Mouse (Mus musculus) embryonic facial prominence, embryonic 13.5 days (tissue): ENCODE data around the gene Ak4. TPM values are rescaled to one million over a fixed set of nuclear protein-coding genes. Genes with fewer than 3 reads are reported as not detected.

ENCODE experiments used
- ATAC-seq: fragments of 200-750 bp; cut with Nextera tagmentation; 2 replicates; pipeline ENCODE4 v1.8.0; 2017; ENCODE audit warnings: low read depth; ENCODE audit not compliant: insufficient number of reproducible peaks, insufficient read depth, low FRiP score, low TSS enrichment
- H3K27ac ChIP-seq: fragments of 300-500 bp; sonication (generic); 2 replicates; pipeline ENCODE4 v1.5.1; 2015; ENCODE audit warnings: moderate library complexity, mild to moderate bottlenecking, inconsistent platforms
- H3K27me3 ChIP-seq: fragments of 300-500 bp; sonication (generic); 2 replicates; pipeline ENCODE4 v1.6.1; 2015; ENCODE audit warnings: mild to moderate bottlenecking, inconsistent platforms
- H3K36me3 ChIP-seq: fragments of 300-500 bp; sonication (generic); 2 replicates; pipeline ENCODE4 v1.6.1; 2015; ENCODE audit warnings: mild to moderate bottlenecking, inconsistent platforms
- H3K4me1 ChIP-seq: fragments of 300-500 bp; sonication (generic); 2 replicates; pipeline ENCODE4 v1.6.1; 2015; ENCODE audit warnings: inconsistent platforms
- H3K4me2 ChIP-seq: fragments of 300-500 bp; sonication (generic); 2 replicates; pipeline ENCODE4 v1.6.1; 2015; ENCODE audit warnings: moderate library complexity, mild to moderate bottlenecking, inconsistent platforms
- H3K4me3 ChIP-seq: fragments of 300-500 bp; sonication (generic); 2 replicates; pipeline ENCODE4 v1.5.1; 2015; ENCODE audit warnings: mild to moderate bottlenecking, inconsistent platforms
- H3K9ac ChIP-seq: fragments of 300-500 bp; sonication (generic); 2 replicates; pipeline ENCODE4 v1.6.1; 2015; ENCODE audit warnings: mild to moderate bottlenecking, inconsistent platforms
- H3K9me3 ChIP-seq: fragments of 300-500 bp; sonication (generic); 2 replicates; pipeline ENCODE4 v1.6.1; 2016; ENCODE audit warnings: inconsistent platforms
- WGBS: fragments of 180-500 bp; shearing (Covaris S2); methylation state at CpG from one replicate; pipeline ENCODE4 v1.1.7; 2015; ENCODE audit warnings: mixed read lengths; 5-methylcytosine and 5-hydroxymethylcytosine counted together
- polyA plus RNA-seq: library from polyadenylated mRNA; unstranded; fragments of >200 nt; fragmentation: Nextera tagmentation; extraction: Ambion mirVana; gene quantifications from 2 replicates; pipeline ENCODE4 v1.2.1, GENCODE M21; 2015

Ak4 gene
- polyA plus RNA-seq, 1 experiment from 2014 or later, result 12.0 TPM

DNA sequence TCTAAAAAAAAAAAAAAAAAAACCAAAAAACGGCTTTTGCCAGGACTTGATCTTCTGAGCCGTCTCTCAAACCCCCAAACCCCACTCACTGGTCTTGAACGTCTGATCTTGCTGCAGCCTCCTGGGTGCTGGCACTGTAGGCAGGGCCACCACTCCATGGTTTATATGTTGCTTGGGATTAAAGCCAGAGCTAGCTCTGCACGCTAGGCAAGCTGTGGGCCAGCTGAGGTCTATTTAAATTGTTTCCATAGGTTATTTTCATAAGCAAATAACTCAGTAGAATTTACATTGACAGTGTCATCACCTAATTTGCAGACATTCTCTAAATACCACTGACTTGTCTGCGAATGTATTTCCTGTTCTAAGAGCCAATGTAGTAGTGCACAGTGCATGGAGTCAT is 6.0 kb downstream of the Ak4 start:
- H3K4me3 ChIP-seq, result no peak overlapping the region
- no peaks in the 10 kb centered on the region; the same call in 1 of the 2 replicates for H3K27me3 ChIP-seq
- H3K9ac ChIP-seq, result no peak overlapping the region
- H3K4me1 ChIP-seq, result peaks cover 25% of the 10 kb centered on the region
- no peaks in the 10 kb centered on the region for H3K9me3 ChIP-seq
- no peak for ATAC-seq
- WGBS, result 48% methylated on average over 5 of the region's 5 CpGs
- H3K27ac ChIP-seq, result no peak overlapping the region
- no peak overlapping the region for H3K4me2 ChIP-seq
- H3K36me3 ChIP-seq, result no peaks in the 10 kb centered on the region

DNA sequence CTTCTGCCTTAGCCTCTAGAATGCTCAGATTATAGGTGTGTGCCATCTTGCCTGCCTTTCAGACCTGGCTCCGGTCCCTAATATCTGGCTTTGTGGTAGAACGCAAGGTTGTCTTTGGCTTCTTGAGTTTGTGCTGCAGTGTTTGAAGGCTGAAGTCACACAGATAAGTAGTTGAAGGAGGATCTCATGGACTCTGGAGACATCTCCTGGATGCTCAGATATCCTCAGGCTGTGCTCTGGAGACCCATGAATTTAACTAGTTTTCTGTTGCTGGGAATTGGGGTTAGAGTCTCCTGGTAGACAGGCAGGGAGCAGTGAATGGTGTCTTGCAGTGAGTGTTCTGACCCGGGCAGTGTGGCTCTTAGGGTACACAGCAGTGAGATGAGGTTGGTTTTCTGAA is 6.6 kb downstream of the Ak4 start:
- Histone ChIP-seq H3K4me2 (no peak overlapping the region), H3K27me3 (no peaks in the 10 kb centered on the region; the same call in 1 of the 2 replicates), H3K36me3 (no peaks in the 10 kb centered on the region), H3K4me1 (peaks cover 21% of the 10 kb centered on the region), H3K4me3 (no peak overlapping the region), H3K27ac (no peak overlapping the region), H3K9me3 (no peaks in the 10 kb centered on the region), H3K9ac (no peak overlapping the region)
- whole genome bisulfite sequencing, result 85% methylated on average over 3 of the region's 3 CpGs
- ATAC-seq, result no peak

DNA sequence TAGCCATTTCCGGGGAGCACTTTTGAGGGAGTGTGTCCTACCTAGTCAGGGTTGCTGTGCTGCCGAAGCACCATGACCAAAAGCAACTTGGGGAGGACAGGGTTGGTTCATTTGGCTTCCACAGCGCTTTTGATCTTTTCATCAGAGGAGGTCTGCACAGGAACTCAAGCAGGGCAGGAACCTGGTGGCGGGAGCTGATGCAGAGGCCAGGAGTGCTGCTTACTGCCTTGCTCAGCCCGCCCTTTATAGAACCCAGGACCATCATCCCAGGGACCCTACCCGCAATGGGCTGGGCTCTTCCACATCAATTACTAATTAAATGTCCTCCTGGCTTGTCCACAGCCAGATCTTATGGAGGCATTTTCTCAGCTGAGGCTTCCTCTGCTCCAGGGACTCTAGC is 7.5 kb downstream of the Ak4 start:
- no peak overlapping the region for H3K4me3 ChIP-seq
- H3K9me3 ChIP-seq, result no peaks in the 10 kb centered on the region
- peaks cover 4% of the 10 kb centered on the region; the same call in 1 of the 2 replicates for H3K36me3 ChIP-seq
- H3K4me2 ChIP-seq, result no peak overlapping the region
- ATAC-seq, result no peak
- 86% methylated on average over 6 of the region's 6 CpGs for WGBS
- no peak overlapping the region for H3K9ac ChIP-seq
- H3K27me3 ChIP-seq, result no peaks in the 10 kb centered on the region
- H3K27ac ChIP-seq, result no peak overlapping the region
- H3K4me1 ChIP-seq, result peaks cover 13% of the 10 kb centered on the region

DNA sequence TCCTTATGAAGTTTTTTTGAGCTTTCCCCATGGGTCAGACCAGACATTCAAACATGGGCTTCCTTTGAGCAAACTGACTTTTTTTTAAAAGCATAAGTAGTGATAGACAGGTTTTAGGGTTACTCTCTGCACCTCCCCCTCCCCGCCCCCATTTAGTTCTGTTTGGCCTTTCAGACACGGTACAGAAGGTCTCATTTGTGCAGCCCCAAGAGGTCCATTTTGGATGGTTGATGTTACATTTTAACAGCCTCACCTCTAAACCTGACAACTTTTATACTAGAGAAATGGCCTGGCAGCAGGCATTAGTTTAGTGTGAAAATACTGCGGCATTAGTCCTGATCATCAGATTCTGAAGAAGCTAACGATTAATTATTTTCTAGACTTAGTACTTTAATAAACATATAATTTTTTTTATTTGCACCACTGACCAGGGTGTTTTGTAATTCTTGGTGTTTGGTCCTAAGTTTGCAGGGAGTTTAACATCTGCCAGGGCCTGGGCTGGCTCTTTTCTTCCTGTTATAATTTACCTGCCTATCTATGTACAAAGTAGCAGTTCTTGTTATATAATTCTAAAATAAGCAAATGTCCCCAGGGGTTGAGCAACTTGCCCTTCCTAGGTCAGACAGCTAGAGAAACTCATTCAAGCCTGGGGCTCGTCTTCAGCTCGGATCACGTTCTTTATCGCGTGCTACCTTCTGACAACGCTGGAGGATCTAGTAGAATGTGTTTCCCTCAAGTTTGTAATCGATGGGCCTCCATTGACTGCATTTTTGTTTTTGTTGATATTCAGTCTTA is 9.0 kb downstream of the Ak4 start:
- peaks cover 12% of the 10 kb centered on the region for H3K4me1 ChIP-seq
- H3K9ac ChIP-seq, result no peak overlapping the region
- H3K4me3 ChIP-seq, result no peak overlapping the region
- no peak for ATAC-seq
- H3K9me3 ChIP-seq, result no peaks in the 10 kb centered on the region
- peaks cover 4% of the 10 kb centered on the region; the same call in 1 of the 2 replicates for H3K36me3 ChIP-seq
- no peak overlapping the region for H3K27ac ChIP-seq
- H3K27me3 ChIP-seq, result no peaks in the 10 kb centered on the region
- whole genome bisulfite sequencing, result 76% methylated on average over 11 of the region's 11 CpGs
- H3K4me2 ChIP-seq, result no peak overlapping the region

DNA sequence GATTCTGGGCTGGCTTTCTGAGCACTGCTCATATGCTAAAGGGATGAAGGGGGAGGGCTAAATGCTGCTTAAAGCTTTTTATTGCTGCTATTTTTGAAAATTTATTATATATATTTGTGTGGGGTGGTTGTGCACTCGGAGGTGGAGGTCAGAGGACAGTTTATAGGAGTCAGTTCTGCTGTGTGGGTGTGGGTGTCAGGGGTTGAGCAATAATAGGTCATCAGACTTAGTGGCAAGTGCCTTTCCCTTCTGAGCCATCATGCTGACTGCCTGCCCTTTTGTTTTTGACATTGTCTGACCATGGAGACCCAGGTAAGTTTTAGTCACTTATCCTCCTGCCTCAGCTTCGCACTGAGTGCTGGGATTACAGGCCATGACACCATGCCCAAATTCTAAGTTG is 10.0 kb downstream of the Ak4 start:
- Histone ChIP-seq H3K4me2 (no peak overlapping the region), H3K27me3 (no peaks in the 10 kb centered on the region), H3K4me1 (peaks cover 12% of the 10 kb centered on the region), H3K9me3 (no peaks in the 10 kb centered on the region), H3K9ac (no peak overlapping the region), H3K36me3 (peaks cover 4% of the 10 kb centered on the region; the same call in 1 of the 2 replicates), H3K27ac (no peak overlapping the region), H3K4me3 (no peak overlapping the region)
- ATAC-seq, result no peak
- WGBS, result 86% methylated on average over 2 of the region's 2 CpGs

DNA sequence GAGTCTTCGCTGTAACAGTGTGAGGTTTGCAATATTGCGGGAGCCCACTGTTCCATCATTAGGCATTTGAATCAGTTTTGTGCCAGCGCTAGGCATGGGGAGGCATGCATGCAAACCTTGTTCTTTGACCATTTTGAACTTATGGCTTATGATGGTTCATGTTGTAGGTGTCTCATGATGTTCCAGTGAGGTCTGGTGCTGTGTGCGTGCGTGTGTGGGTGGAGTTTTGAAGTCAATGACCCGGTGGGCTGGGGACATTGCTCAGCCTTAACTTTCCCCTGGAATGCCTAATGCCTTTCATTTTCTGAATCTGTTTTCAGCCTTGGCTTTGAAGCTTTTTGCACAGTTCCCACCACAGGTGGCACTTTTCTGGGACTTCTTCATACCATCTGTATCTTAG is 10.9 kb downstream of the Ak4 start:
- H3K4me3 ChIP-seq, result no peak overlapping the region
- H3K4me1 ChIP-seq, result peaks cover 6% of the 10 kb centered on the region
- no peak overlapping the region for H3K4me2 ChIP-seq
- WGBS, result 93% methylated on average over 6 of the region's 6 CpGs
- peaks cover 4% of the 10 kb centered on the region; the same call in 1 of the 2 replicates for H3K36me3 ChIP-seq
- no peak for ATAC-seq
- no peaks in the 10 kb centered on the region for H3K9me3 ChIP-seq
- no peak overlapping the region for H3K9ac ChIP-seq
- no peaks in the 10 kb centered on the region for H3K27me3 ChIP-seq
- H3K27ac ChIP-seq, result no peak overlapping the region

DNA sequence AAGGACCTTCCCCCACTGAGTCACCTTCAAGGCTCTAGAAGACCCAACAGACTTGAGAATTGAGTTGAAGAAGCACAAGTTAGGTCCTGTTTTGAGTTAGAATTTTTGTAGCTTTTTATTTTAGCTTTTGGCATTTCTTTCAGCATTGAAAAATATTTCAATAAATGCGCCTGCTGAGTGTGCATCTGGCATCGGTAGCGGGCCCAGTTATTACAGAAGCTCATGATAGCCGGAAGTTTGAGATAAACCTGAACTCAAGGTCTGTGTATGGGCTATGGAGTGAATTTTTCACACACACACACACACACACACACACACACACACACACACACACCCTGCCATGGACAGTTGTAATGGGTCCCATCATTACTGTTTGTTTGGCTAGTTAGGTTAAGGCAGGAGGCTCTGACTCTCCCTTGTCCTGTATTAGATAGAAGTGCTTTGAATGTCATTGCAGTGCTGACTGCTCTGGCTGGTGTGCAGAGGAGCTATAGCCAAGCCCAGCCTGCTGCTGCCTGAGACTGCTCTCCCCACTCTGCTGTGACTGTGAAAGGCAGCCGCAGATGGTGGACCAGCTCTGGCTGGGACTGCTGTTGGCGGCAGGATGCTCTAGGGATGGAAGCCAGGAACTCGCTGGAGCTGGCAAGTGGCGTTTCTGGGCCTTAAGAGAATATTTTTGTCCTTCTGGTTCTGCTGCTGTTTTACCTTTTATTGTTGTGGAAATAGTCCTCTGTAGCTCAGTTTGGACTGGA is 17.9 kb downstream of the Ak4 start:
- WGBS, result 77% methylated on average over 8 of the region's 8 CpGs
- Histone ChIP-seq H3K9ac (no peak overlapping the region), H3K4me3 (no peak overlapping the region), H3K4me1 (peaks cover 14% of the 10 kb centered on the region; the same call in 1 of the 2 replicates), H3K9me3 (no peaks in the 10 kb centered on the region), H3K4me2 (no peak overlapping the region), H3K27me3 (no peaks in the 10 kb centered on the region), H3K36me3 (no peaks in the 10 kb centered on the region), H3K27ac (no peak overlapping the region)
- ATAC-seq, result no peak

DNA sequence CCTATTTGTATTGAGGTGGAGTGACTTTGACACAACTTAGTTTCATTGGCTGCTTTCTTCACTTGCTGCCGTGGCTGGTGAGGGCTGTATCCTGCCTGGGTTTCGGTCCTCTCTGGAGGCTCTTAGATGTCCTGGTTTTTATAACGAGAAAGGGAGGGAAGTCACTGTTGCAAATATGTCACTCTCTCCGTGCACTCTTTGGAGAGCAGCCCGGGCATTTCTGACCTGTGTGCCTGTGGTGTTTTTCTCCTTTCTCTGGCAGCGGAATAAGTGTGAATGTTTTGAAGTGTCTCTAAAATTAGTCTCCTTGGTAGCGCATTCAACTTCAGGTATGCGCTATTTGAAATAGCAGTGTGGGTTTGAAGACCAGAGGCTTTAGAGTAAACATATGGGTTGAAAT is 19.2 kb downstream of the Ak4 start:
- H3K27ac ChIP-seq, result no peak overlapping the region
- H3K36me3 ChIP-seq, result no peaks in the 10 kb centered on the region
- H3K27me3 ChIP-seq, result no peaks in the 10 kb centered on the region
- WGBS, result 74% methylated on average over 8 of the region's 8 CpGs
- H3K9ac ChIP-seq, result no peak overlapping the region
- H3K4me3 ChIP-seq, result no peak overlapping the region
- no peaks in the 10 kb centered on the region for H3K9me3 ChIP-seq
- no peak for ATAC-seq
- no peak overlapping the region for H3K4me2 ChIP-seq
- H3K4me1 ChIP-seq, result peaks cover 14% of the 10 kb centered on the region; the same call in 1 of the 2 replicates

DNA sequence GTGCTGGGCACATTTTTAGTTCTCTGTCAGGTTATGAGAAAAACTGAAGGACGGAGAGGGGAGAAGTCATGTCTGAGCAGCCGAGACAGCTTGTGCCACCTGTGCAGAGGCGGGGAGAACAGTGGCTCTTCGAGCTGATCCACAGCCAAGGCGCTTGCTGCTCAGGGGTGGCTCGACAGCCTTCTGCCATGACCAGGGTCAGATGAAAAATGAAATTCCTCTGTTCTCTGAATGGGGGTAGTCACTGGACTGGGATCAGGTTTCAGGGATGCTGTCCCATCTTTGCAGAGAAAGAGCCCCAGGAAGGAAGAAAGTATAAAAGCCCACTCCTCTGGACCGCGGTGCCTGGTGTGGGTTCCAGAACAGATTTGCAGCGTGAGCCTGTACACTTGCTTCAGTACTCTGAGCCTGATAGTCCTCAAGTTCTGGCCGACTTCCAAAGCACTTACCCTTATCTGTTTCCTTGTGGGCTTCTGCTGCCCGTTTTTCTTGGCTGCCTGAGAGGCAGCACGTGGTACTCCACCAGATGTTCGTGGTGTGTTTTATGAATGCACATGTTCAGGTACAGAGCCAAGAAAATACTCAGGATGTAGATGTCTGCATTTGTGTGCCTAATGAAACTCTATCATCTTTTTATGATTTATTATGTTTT is 20.8 kb downstream of the Ak4 start:
- Histone ChIP-seq H3K9ac (no peak overlapping the region), H3K27me3 (no peaks in the 10 kb centered on the region), H3K9me3 (no peaks in the 10 kb centered on the region), H3K4me1 (peaks cover 14% of the 10 kb centered on the region; the same call in 1 of the 2 replicates), H3K27ac (no peak overlapping the region), H3K4me2 (no peak overlapping the region), H3K36me3 (no peaks in the 10 kb centered on the region), H3K4me3 (no peak overlapping the region)
- ATAC-seq, result no peak
- WGBS, result 49% methylated on average over 13 of the region's 13 CpGs

DNA sequence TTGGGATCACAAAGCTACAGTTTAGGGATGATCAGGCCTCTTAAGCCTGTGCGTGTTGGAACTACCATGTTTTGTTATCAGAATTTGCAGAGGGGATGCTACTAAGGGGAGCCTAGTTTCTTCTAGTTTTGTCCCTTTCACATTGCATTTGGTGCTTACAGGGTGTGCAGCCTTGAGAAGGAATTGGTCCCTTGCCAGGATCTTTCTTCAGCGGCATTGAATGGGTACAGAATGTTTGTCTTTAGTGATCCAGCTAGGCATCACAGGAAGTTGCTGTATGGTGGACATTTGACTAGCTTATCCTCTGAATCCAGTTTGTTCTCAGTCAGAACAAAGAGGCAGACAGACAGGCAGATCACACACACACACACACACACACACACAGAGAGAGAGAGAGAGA is 23.7 kb downstream of the Ak4 start:
- H3K9me3 ChIP-seq, result no peaks in the 10 kb centered on the region
- WGBS, result 72% methylated on average over 2 of the region's 2 CpGs

DNA sequence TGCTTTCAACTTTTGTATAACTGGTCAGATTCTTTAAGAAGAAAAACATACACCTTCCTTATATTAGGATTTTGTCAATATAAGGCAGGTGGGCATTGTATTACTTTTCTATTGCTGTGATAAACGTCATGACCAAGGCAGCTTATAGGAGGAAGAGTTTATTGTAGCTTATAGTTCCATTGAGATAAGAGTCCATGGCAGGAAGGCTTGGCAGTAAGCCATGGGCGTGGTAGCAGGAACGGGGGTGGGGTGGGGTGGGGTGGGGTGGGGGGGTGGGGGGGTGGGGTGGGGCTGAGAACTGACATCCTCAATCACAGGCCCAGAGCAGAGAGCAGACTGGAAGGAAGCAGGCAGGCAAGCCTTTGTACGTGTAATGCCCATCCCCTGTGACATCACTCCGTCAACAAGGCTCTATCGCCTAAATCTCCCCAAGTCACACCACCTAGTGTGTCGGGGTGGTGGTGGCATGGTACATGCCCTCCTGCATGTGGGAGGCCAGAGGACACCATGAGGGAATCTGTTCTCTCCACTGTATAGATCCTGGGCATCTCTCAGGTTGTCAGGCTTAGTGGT is 24.4 kb downstream of the Ak4 start:
- Histone ChIP-seq H3K36me3 (no peaks in the 10 kb centered on the region), H3K9ac (no peak overlapping the region), H3K27ac (no peak overlapping the region), H3K9me3 (no peaks in the 10 kb centered on the region), H3K4me3 (no peak overlapping the region), H3K4me2 (no peak overlapping the region), H3K4me1 (peaks cover 11% of the 10 kb centered on the region; the same call in 1 of the 2 replicates), H3K27me3 (no peaks in the 10 kb centered on the region)
- no peak for ATAC-seq
- WGBS, result 74% methylated on average over 7 of the region's 7 CpGs

More for the DNA sequence above, 23.7 kb downstream of the Ak4 start:
- Histone ChIP-seq H3K4me3 (no peak overlapping the region), H3K4me1 (peaks cover 11% of the 10 kb centered on the region; the same call in 1 of the 2 replicates), H3K36me3 (no peaks in the 10 kb centered on the region), H3K27me3 (no peaks in the 10 kb centered on the region), H3K27ac (no peak overlapping the region), H3K4me2 (no peak overlapping the region), H3K9ac (no peak overlapping the region)
- ATAC-seq, result no peak
